Mouse (Mus musculus): ENCODE measurements around the gene Gm10912. TPM values are rescaled to one million over a fixed set of nuclear protein-coding genes. Genes with fewer than 3 reads are reported as not detected.
"Not testable (repeated sequence)": the region's sequence is repeated elsewhere in the genome, so short reads cannot be mapped to it uniquely, and the experiment has no call there.

Gene Gm10912
- total RNA-seq, 2 experiments from 2014 or later: 0.33 to 0.59 TPM

DNA sequence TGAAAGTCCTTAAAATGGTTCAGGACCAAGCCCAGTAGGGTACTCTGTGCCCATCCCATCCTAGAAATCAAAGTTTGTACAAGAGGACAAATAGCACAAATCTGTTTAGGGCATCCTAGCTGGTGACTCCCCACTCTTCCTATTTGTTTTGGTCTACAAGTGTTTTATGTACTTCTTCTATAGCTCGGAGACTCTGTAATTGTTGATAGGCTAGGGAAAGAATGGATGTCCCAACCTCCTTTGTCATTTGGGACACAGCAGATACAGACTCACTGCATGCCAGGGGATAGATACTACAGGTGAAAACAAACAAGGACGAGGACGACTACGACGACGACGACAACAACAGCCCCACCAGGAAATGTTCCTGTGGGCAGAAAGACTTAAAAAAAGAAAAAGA lies 2.8 kb downstream of the Gm10912 start, which contains the start of gene Gm10799:
Gene Gm10799 (minus strand): TSS at position 101 of the 400 bp plus-strand sequence.
- DNase-seq: not testable (repeated sequence)

DNA sequence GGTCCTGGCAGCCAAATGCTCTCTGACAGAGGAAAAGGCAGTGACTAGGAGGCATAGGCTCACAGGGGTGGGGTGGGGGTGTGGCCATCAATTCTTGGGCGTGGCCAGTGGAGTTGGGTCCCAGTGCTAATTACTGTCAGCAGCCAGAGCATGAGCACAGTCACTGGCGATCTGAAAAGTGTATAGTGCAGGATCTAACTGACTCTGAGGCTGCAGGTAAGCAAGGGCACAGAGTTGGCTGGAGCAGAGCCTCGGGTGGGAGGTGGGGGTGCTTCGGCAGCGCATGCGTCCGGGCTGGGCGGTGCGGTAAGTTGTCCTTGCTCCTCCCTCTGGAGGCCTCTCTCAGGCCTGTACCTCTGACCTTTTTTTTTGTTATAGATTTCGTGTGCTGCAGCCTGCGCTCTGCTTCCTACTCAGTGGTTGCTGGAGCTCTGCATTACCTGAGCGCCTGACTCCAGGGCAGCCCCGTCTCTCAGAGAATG lies 4.1 kb downstream of the Gm10912 start, which contains the start of gene Cd59b:
Gene Cd59b (plus strand): TSS at position 146 of the 482 bp plus-strand sequence.
- DNase-seq: peak; percentile 32

- DNase-seq: not testable (repeated sequence)
Measured at GRCm38 (mm10) chr2:104078285-104078684, 12.7 kb downstream of the Gm10912 start.

DNA sequence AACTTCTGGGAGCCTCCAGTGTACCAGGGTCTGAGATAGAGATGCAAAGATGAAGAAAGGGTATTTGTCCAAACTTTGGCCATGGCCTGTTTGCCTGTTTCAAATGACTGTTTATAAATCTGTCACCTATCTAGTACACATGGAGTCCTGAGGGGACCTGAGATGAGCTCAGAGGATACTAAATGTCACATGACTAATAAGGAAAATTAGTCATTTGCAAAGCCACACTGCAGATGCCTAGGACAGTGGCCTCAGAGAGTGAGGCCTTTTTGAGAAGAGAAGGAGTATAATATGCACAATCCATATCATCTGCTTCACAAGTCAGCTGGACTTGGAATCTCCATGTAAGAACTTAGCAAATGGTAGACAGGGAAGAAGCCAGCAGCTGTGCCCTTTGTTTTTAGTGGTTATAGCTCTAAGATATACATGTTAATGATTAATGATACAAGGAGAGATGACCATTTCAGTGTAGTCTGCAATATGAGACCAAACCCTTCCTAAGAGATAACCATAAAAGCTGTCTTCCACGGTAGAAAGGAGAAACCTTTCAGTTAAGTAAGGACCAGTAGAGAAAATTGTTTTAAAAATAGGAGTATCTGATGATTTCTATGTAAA lies 15.9 kb downstream of the Gm10912 start:
- DNase-seq: not testable (repeated sequence)

GRCm38 (mm10) chr2:104082474-104082873 lies 16.8 kb downstream of the Gm10912 start:
- DNase-seq: no peak

DNA sequence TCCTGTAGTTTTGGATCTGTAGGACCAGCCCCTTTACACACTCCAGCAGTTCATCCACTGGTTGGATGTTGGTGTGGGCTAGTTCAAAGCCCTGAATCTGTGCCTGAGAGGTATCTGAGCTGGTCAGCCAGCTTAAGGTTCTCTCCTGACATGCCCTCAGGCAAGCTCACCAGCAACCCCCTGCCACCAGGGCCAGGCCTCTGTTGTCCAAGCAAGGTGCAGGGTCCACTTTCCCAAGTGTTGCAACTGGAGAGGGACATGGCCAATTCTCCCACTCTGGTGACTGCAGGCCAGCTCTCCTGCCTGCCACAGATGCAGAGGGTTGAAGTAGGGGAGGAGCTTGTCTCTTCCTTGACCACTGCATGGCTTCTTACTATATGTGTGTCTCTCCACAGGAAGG lies 18.4 kb downstream of the Gm10912 start:
- not testable (repeated sequence) for DNase-seq

DNA sequence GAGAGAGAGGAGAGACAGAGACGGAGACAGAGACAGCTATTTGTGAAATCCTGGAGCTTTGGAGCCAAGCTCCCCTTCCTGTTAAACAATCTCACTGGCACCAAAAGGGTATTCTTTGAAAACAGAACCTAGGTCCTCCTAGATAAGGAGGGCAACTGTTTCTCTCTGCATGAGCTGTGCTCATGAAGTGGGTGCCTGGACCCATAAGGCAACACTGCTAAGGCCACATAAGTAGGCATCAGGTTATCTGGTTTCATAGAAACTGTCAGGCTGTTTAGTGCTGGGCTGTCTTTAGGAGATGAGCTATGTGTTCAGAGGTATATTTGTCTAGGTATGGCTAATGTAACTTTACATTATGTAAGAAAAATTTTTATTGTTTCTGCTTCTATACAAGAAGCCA lies 21.9 kb downstream of the Gm10912 start:
- DNase-seq: not testable (repeated sequence)

- no peak for DNase-seq
Measured at GRCm38 (mm10) chr2:104093305-104093704, 27.7 kb downstream of the Gm10912 start.

- DNase-seq: peak; percentile 77
Measured at GRCm38 (mm10) chr2:104095741-104096213, 30.2 kb downstream of the Gm10912 start, which contains the start of gene Cd59a. Cd59a (plus strand) TSS chr2:104095801.

DNA sequence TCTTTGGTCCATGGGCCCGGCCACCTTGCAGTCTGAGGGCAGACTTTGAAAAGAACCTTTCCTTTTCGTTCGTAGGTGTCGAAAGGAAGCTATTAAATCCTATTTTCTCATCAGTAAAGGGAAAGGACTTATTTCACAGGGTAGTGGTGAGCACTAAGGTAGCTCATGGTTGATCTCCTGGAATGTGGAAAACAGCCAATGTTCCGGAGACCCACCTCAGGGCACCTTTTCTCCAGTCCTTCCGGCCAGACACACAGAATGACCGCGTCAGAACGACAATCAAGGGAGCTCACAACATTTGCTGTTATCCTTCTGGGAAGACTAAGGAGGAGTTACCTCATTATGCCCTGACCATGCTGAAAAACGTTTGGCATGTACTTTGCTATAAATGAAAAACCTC lies 30.6 kb downstream of the Gm10912 start:
- no peak for DNase-seq

GRCm38 (mm10) chr2:104096796-104097195 lies 31.2 kb downstream of the Gm10912 start:
- DNase-seq: not testable (repeated sequence)

DNA sequence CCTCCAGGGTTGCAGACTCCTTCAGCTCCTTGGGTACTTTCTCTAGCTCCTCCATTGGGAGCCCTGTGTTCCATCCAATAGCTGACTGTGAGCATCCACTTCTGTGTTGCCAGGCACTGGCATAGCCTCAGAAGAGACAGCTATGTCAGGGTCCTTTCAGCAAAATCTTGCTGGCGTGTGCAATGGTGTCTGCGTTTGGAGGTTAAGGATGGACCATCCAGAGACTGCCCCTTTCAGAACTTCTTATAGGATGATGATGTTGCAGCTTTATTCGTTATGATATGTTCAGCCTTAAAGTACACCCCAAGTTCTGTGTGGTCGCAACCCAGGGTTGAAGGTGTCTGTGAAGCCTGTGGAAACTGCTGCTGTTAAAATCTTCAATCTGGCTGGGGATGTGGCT lies 31.8 kb downstream of the Gm10912 start:
- DNase-seq: not testable (repeated sequence)

DNA sequence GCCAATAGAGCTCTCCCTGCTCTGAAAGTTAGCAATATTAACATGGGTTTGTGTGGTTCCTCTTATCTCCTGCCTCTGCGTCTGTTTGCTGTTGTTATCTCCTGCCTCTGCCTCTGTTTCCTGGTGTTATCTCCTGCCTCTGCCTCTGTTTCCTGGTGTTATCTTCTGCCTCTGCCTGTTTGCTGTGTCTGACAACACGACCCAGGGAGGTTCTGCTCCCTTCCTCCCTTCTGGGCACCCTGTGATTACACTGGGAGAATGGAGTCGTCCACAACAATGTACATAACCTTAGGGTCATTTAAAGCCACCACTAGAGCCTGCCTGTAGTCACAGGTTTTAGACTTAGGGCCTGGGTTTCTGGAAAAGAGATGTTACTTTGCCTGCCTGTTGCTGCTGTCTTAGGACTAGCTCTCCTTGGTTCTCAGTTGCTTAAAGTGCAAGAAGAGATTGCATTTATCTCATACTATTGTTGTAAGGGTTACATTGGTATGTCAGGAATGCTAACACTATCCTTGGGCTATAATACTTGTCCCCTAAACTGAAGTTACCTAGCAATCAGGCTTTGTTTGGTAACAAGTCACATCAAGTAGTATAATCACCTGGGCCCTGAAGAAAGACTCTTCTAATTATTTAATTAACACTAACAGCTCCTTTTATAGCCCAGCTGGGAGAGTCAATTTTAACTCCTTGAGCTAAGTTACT lies 33.1 kb downstream of the Gm10912 start:
- DNase-seq: no peak

- DNase-seq: no peak
Measured at GRCm38 (mm10) chr2:104099231-104099585, 33.6 kb downstream of the Gm10912 start.

DNA sequence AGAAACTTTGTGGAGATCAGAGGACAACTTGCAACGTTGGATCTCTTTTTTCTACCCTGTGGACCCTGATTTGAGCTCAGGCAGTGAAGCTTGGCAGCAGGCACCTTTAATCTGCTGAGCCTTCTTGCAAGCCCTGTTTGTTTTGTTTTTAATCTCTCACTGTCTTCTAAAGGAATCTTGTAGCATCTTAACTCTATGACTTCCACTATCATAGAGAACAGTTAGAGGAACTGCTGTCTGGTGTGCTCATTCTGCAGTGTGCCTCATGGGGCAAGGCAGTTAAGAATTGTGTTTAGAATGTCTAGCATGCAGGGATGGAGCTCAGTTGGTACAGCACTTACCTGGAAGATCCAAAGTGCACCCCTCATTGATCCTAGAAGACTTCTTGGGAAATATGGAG lies 34.3 kb downstream of the Gm10912 start:
- no peak for DNase-seq

GRCm38 (mm10) chr2:104104800-104105199 lies 39.2 kb downstream of the Gm10912 start:
- DNase-seq: no peak

- not testable (repeated sequence) for DNase-seq
Measured at GRCm38 (mm10) chr2:104109021-104109420, 43.4 kb downstream of the Gm10912 start.

DNA sequence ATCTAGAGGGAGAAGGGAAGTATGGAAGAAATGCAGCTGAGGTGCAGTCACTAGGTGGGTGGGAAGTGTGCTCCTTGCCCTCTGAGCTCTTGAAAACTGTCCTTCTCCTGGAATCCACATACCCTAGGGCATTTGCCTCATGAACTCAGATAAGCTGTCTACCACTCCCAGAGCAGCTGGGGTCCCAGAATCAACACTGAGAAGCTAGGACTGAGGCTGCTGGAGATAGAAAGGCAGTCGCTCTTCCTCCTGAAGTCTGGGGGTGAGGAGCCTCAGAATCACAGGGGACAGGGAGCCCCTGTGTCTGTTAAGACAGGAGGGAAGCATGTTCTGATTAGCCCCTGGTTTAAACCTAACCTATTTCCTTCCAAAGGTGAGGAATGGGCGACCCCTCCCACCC lies 43.9 kb downstream of the Gm10912 start:
- DNase-seq: no peak

DNA sequence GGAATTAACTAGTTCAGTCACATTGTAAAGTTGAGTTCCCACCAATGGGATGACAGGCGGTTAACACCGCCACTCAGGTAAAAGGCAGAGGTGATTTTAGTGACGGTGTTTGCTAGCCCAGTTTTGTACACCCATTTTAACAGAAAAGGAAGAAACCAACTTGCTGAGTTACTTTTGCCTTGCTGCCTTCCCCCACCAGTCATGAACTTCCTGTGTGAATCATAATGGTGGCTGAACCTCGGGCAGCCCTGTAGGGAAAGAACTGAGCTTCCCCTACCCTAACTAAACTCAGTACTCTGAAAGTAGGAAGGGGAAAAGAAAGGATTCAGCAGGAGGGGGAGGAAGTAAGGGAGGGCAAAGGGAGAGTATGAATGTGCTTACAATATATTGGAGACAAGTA lies 44.4 kb downstream of the Gm10912 start:
- no peak for DNase-seq

DNA sequence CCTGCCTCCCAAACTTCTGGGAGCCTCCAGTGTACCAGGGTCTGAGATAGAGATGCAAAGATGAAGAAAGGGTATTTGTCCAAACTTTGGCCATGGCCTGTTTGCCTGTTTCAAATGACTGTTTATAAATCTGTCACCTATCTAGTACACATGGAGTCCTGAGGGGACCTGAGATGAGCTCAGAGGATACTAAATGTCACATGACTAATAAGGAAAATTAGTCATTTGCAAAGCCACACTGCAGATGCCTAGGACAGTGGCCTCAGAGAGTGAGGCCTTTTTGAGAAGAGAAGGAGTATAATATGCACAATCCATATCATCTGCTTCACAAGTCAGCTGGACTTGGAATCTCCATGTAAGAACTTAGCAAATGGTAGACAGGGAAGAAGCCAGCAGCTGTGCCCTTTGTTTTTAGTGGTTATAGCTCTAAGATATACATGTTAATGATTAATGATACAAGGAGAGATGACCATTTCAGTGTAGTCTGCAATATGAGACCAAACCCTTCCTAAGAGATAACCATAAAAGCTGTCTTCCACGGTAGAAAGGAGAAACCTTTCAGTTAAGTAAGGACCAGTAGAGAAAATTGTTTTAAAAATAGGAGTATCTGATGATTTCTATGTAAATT lies 45.7 kb downstream of the Gm10912 start:
- not testable (repeated sequence) for DNase-seq

DNA sequence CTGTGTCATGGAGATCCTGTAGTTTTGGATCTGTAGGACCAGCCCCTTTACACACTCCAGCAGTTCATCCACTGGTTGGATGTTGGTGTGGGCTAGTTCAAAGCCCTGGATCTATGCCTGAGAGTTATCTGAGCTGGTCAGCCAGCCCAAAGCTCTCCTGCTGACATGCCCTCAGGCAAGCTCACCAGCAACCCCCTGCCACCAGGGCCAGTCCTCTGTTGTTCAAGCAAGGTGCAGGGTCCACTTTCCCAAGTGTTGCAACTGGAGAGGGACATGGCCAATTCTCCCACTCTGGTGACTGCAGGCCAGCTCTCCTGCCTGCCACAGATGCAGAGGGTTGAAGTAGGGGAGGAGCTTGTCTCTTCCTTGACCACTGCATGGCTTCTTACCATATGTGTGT lies 47.9 kb downstream of the Gm10912 start:
- DNase-seq: not testable (repeated sequence)

GRCm38 (mm10) chr2:104114898-104115297 lies 49.3 kb downstream of the Gm10912 start:
- DNase-seq: no peak

All from gastrocnemius, postnatal 25 days (tissue).